Mouse (Mus musculus) adrenal gland, postnatal 25 days (tissue): ENCODE data around the gene Uprt. TPM values are rescaled to one million over a fixed set of nuclear protein-coding genes. Genes with fewer than 3 reads are reported as not detected.

ENCODE experiments used
- DNase-seq: peaks from one replicate; pipeline ENCODE4 v3.0.0; 2021; ENCODE audit warnings: mixed read lengths
- long read RNA-seq: library from polyadenylated mRNA; stranded (forward); transcript quantifications from one replicate; pipeline ENCODE4 v2.0.0, GENCODE M21; 2021
- total RNA-seq: library from RNA; stranded (reverse); gene quantifications from 2 replicates; pipeline ENCODE4 v1.2.3, GENCODE M21; 2021

Uprt gene
- total RNA-seq, result 19.9 and 21.0 TPM in 2 replicates
- long read RNA-seq, partial matches to known transcripts, result 0 of 1 reads
- long read RNA-seq, other reads (novel, unspliced or antisense), result 0 of 1 reads

DNA sequence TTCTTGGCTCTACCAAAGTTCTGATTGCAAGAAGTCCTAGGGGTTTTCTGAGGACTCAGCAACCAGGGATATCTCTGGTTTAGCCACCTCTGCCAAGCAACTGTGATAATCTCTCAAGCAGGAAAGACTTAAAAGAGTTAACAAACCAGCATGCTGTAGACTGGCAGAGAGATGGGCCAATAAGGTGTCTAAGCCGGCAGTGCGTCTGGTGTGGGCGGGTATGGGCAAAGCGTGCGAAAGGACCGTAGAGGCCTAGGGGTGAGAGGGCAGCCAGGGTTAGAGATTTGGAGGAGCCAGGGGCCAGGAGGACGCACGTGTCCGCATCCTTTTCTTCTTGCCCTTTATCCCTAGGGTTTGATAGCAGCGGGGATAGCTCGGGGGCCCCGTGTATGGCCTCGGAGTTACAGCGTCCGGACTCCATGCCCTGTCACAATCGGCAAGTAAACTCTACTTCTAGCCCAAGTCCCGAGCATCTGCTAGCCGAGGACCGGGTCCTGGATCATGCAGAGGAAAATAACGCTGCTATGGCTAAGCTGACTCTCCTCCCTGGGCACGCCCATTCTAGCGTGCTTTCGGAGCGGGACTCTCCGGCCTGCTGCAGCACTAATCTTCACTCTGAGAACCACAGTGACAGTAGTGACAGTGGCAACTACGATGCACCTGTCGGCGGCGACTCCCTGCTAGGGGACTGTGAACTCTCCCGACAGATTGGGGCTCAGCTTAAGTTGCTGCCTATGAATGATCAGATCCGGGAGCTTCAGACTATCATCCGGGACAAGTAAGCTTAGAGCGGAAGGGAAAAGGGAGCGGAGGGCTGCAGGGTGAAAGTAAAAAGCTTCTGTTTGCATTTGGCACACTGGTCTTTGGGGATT lies at the start of gene Uprt:
Gene Uprt, plus strand, starts transcription at position 247 of the 872 bp plus-strand sequence.
- DNase-seq, result peak; percentile 68

DNA sequence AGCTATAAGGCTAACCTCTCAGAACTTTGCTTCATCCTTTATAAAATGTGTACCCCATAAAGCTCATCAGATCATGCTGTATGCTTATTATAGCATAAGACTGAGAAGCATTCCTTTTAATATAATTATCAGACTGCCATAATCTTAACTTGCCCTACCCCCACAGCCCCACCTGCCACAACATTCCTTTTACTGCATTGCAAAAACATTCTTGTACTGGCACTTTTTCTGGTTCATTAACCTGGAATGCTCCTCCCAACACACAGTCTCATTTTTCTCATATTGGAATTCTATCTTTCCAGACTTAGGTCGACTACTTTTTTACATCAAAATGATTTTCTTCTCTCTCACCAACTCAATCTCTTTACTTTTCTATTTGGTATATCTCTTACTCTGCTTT lies 49.2 kb upstream of the Uprt start:
- no peak for DNase-seq

GRCm38 (mm10) chrX:104452433-104452832 lies 30.2 kb upstream of the Uprt start:
- DNase-seq, result no peak

DNA sequence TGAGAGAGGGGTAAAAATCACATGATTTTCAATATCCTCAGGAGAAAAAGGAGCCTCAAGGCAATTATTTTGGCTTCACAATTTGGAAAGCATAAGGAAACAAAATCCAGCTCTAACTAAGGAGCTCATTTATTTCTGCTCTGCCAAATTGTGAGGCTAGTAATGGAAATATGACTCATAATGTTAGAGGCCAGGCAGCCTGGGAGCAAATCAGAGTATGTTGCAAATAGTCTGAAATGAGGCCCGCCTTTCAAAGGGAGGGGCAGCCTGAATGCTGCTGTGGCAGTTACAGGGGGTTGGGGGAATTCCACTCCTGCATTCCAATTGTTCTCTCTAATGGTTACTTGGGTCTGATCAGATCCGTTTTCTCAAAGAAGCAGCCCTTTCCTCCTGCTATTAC lies 20.9 kb upstream of the Uprt start:
- DNase-seq, result no peak

DNA sequence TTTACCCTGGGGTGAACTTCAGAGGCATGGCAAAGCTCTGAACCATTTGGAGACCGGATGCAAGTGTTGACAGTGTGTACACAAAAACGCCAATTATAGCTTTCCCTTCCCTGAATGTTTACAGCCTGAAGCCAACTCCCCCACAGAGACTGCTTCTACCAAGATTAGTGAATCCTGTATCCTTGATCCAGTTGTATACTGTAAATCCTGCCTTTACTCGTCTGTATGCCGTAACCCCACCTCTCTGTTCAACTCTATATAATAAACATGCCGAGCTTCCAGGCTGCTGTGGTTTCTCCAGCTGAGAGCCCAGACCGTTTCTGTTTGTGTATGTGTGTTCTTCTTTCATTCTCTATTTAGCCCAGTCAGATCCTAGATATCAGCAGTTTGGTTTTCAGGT lies 18.2 kb upstream of the Uprt start:
- DNase-seq, result no peak

DNA sequence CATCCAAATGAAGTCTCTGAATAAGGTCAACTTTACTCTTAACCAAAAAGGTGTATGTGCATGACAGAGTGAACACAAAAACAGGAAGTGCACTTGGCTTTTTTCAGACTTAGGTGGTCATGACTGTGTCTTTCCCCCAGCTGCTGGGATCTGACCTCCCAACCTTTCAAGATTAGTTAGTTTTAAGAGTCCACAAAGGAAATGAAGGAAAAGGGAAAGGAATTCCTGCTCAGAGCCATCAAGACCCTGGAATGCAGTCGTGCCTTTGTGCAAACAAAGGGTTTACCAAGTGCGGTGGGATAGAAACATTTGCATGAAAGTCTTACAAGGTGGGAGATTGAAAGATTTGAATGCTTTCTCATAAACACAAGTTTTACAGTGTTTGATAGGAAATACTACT lies 4.6 kb upstream of the Uprt start:
- no peak for DNase-seq

DNA sequence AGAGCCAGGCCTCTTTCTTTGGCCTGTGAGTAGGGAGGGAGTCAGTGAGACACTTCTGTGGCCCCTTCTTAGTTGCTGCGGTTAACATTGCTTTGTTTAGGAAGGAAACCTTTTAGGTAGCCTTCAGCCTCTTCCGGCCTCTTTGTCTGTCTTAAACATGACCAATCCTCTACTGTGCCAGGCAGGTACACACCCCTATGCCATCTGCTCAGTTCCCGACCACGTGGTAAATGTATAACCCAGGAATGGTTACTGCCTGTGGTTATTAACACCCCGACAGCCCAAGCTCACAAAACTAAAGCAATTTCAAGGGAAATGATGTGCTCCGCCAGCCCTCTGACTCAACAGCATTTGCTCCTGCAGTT lies 808 bp downstream of the Uprt start:
- DNase-seq, result no peak

- DNase-seq, result no peak
Observed at GRCm38 (mm10) chrX:104485596-104485995, 3.0 kb downstream of the Uprt start.

DNA sequence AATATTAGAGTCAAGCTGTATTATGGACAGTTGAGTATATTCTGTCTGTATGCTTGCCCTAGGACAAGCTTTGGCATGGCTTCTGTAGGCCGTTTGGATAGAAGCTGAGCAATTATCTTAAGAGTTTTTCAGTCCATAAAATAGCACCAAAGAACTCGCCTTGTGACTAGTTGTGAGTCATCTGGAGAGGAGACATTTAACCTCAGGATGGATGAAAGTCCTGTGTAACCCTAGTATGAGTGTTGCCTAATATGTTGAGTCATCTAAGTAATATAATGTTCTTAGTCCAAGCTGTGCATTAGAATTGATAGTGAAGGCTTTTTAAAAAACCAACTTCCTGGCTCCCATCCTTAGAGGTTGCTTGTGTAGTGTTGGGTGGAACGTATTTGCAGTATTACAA lies 5.4 kb downstream of the Uprt start:
- DNase-seq, result no peak

DNA sequence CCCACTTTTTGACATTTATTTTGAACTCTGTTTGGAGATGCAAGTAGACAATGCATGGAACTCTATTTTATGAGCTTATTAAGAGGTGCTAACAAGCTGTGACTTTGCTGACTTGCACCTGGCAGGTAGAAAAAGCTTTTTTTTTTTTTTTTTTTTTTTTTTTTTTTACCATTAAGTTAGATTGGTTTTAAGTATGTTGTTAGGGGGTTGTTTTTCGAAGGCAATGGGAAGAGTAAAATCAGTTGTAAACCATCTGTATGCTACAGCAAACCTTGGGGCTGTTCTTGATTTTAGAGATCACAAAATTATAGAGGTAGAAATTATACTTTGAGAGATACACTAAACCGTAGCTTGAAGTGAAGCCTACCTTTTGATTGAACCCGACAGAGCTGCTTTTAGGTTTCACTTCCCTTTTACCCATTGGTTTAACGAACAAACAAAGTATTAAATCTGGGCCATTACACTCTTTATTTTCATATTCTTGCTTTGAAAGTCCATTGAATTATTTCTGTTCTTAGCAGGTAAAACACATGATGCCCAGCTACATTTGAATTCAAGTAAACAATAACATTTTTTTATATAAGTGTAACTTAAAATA lies 6.4 kb downstream of the Uprt start:
- DNase-seq, result no peak

DNA sequence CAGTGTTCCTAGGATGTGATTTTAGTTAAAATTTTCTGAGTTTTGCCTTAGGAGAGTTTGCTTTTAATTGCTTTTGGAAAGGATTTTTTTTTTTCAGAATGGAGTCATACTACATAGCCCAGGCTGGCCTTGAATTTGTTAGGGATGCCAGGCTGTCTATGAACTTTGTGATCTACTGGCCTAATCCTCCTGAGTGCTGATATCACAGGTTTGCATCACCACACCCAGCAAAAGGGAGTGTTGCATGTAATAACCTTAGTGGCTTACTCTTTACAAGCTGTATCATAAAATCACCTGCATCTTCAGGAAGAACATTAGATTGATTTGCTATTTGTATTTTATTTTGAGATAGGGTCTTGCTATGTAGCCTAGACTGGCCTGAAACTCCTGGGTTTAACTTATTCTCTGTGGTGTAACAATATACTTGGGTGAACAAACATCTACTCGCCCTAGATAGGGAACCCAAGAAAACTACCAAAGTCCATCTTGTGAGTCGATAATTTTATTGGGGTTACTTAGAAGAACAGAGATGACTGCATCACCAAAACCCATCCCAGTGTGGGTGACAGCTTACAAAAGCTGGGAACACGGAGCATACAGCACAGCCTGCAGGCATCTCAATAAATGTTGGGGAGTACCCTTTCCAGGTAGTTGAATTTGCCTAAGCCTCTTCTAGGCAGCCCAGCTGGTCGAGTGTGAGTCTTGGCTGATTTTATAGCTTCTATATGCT lies 7.2 kb downstream of the Uprt start:
- DNase-seq, result no peak

DNA sequence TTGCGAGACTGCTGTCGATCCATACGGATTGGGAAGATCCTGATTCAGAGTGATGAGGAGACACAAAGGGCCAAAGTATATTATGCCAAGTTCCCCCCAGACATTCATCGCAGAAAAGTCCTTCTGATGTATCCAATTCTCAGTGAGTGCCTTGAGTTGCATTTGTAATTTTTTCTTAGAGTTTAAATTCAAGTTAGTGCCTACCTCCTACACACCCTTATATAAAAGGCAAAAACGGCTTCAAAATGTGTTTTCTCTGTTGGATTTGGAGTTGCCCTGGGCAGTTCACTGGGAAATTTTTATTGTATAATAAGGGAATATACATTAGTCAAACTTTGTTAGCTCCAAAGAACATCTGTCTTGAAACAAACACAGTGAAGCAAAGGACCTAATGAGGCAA lies 19.1 kb downstream of the Uprt start:
- DNase-seq, result no peak

- DNase-seq, result no peak
Observed at GRCm38 (mm10) chrX:104542635-104543034, 60.0 kb downstream of the Uprt start.

DNA sequence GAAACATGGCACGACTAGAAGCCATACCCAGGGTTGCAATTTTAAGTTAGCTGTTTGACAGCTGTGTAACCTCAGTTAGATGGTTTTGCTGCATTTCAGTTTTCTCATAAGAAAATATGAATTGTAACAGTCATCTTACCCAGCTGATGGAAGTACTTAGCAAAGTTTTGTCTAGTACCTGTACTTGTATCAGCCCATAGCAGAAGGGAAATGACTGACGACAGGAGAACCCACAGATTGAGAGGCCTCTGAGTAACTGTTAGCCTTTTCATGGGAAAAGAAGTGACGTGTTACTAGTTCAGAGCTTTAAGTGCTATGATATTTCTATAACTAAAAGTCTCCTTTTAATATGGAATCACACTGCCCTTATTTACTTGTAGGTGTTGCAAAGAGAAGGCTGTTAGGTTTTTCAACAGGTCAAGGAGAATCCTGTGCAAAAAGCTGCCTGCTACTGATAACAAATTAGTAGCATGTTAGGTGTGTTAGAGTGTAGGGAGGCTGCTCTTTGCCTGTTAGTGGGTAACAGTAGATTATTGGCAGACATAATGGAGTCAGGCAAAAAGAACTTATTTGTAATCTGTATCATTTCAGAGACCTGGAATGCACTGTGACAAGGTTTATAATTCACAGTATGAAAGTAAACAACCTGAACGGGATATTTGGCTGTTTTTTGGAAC lies 61.4 kb downstream of the Uprt start:
- no peak for DNase-seq

- DNase-seq, result no peak
Observed at GRCm38 (mm10) chrX:104545283-104545682, 62.7 kb downstream of the Uprt start.

Other genes starting within 250 kb of the Uprt start
- 30.2 and 35.0 TPM in 2 replicates for gene Abcb7, start 69.0 kb upstream of the Uprt start, total RNA-seq
- gene Zdhhc15, start 188.2 kb downstream of the Uprt start, total RNA-seq, result 2.0 and 2.6 TPM in 2 replicates